Mouse (Mus musculus): Measurements from ENCODE around the gene Ext2. TPM values are rescaled to one million over a fixed set of nuclear protein-coding genes. Genes with fewer than 3 reads are reported as not detected.

Gene Ext2
- polyA plus RNA-seq, 2 experiments, result 80.7 to 115 TPM

DNA sequence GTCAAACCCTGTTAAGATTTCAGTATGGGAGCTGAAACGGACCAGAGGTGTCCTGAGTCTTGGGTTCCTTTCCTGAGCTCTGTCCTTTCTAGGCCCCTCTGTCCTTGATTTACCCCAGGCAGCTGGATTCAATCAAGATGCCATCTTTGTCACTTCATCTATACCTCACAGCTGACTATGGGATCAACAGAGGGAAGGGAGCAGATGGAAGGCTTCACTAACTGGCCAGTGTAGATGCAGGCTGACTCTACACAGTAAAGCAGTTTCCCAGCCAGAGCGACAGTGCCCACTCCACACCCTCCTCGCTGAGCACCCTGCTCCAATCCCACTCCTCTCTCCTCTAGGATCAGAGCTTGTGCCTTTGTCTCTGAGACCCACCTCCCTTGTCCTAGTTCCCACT is 110.9 kb downstream of the Ext2 start:
- Histone ChIP-seq H3K36me3 (ENCODE audit: control insufficient read depth, insufficient read depth, low read length) (peaks cover 4% of the 10 kb centered on the region; the same call in 1 of the 2 replicates), H3K9me3 (ENCODE audit: control insufficient read depth, low read length) (no peaks in the 10 kb centered on the region), H3K27ac (replicated peaks; ENCODE audit: low read depth, low read length) (no peak overlapping the region), H3K4me3 (replicated peaks; ENCODE audit: low read length) (no peak overlapping the region), H3K9ac (ENCODE audit: low read depth, low read length, severe bottlenecking) (no peak overlapping the region), H3K4me2 (replicated peaks; ENCODE audit: low read depth, low read length, severe bottlenecking) (no peak overlapping the region), H3K4me1 (ENCODE audit: control insufficient read depth, insufficient read depth, low read length) (no peaks in the 10 kb centered on the region), H3K27me3 (ENCODE audit: control insufficient read depth, insufficient read depth, low read length) (no peaks in the 10 kb centered on the region)
- no peak for TF ChIP-seq POLR2A (IDR thresholded peaks at IDR 0.05; ENCODE audit: borderline replicate concordance, extremely low read depth, insufficient read depth, insufficient read length)
- WGBS, result 48% methylated on average over 3 of the region's 3 CpGs
- DNase-seq (ENCODE audit: low spot score), result no peak
- no peak for ATAC-seq (ENCODE audit: low FRiP score, low read depth)

GRCm38 (mm10) chr2:93709696-93710095 is 112.7 kb downstream of the Ext2 start:
- no peak for TF ChIP-seq POLR2A (IDR thresholded peaks at IDR 0.05; ENCODE audit: borderline replicate concordance, extremely low read depth, insufficient read depth, insufficient read length)
- H3K27me3 ChIP-seq (ENCODE audit: control insufficient read depth, insufficient read depth, low read length), result no peaks in the 10 kb centered on the region
- H3K36me3 ChIP-seq (ENCODE audit: control insufficient read depth, insufficient read depth, low read length), result peaks cover 5% of the 10 kb centered on the region; the same call in 1 of the 2 replicates
- H3K9me3 ChIP-seq (ENCODE audit: control insufficient read depth, low read length), result no peaks in the 10 kb centered on the region
- no peak for DNase-seq (ENCODE audit: low spot score)
- H3K4me1 ChIP-seq (ENCODE audit: control insufficient read depth, insufficient read depth, low read length), result no peaks in the 10 kb centered on the region
- no peak overlapping the region for H3K4me2 ChIP-seq (replicated peaks; ENCODE audit: low read depth, low read length, severe bottlenecking)
- no peak overlapping the region for H3K9ac ChIP-seq (ENCODE audit: low read depth, low read length, severe bottlenecking)
- H3K27ac ChIP-seq (replicated peaks; ENCODE audit: low read depth, low read length), result no peak overlapping the region
- no peak overlapping the region for H3K4me3 ChIP-seq (replicated peaks; ENCODE audit: low read length)
- ATAC-seq (ENCODE audit: low FRiP score, low read depth), result no peak
- 78% methylated on average over 3 of the region's 3 CpGs for WGBS

GRCm38 (mm10) chr2:93709241-93709640 is 113.1 kb downstream of the Ext2 start:
- Histone ChIP-seq H3K27ac (replicated peaks; ENCODE audit: low read depth, low read length) (no peak overlapping the region), H3K36me3 (ENCODE audit: control insufficient read depth, insufficient read depth, low read length) (peaks cover 10% of the 10 kb centered on the region), H3K4me1 (ENCODE audit: control insufficient read depth, insufficient read depth, low read length) (no peaks in the 10 kb centered on the region), H3K4me2 (replicated peaks; ENCODE audit: low read depth, low read length, severe bottlenecking) (no peak overlapping the region), H3K27me3 (ENCODE audit: control insufficient read depth, insufficient read depth, low read length) (no peaks in the 10 kb centered on the region), H3K4me3 (replicated peaks; ENCODE audit: low read length) (no peak overlapping the region), H3K9me3 (ENCODE audit: control insufficient read depth, low read length) (no peaks in the 10 kb centered on the region), H3K9ac (ENCODE audit: low read depth, low read length, severe bottlenecking) (no peak overlapping the region)
- DNase-seq (ENCODE audit: low spot score) (no peak), ATAC-seq (ENCODE audit: low FRiP score, low read depth) (no peak)
- no peak for TF ChIP-seq POLR2A (IDR thresholded peaks at IDR 0.05; ENCODE audit: borderline replicate concordance, extremely low read depth, insufficient read depth, insufficient read length)
- WGBS, result 97% methylated on average over 6 of the region's 6 CpGs

GRCm38 (mm10) chr2:93706825-93707224 is 115.5 kb downstream of the Ext2 start:
- no peaks in the 10 kb centered on the region for H3K9me3 ChIP-seq (ENCODE audit: control insufficient read depth, low read length)
- no peak overlapping the region for H3K4me3 ChIP-seq (replicated peaks; ENCODE audit: low read length)
- H3K27me3 ChIP-seq (ENCODE audit: control insufficient read depth, insufficient read depth, low read length), result no peaks in the 10 kb centered on the region
- 89% methylated on average over 3 of the region's 3 CpGs for WGBS
- H3K4me1 ChIP-seq (ENCODE audit: control insufficient read depth, insufficient read depth, low read length), result peaks cover 8% of the 10 kb centered on the region; the same call in 1 of the 2 replicates
- peaks cover 22% of the 10 kb centered on the region for H3K36me3 ChIP-seq (ENCODE audit: control insufficient read depth, insufficient read depth, low read length)
- H3K9ac ChIP-seq (ENCODE audit: low read depth, low read length, severe bottlenecking), result no peak overlapping the region
- TF ChIP-seq POLR2A (IDR thresholded peaks at IDR 0.05; ENCODE audit: borderline replicate concordance, extremely low read depth, insufficient read depth, insufficient read length), result no peak
- no peak overlapping the region for H3K4me2 ChIP-seq (replicated peaks; ENCODE audit: low read depth, low read length, severe bottlenecking)
- ATAC-seq (ENCODE audit: low FRiP score, low read depth) (no peak), DNase-seq (ENCODE audit: low spot score) (no peak)
- H3K27ac ChIP-seq (replicated peaks; ENCODE audit: low read depth, low read length), result no peak overlapping the region

DNA sequence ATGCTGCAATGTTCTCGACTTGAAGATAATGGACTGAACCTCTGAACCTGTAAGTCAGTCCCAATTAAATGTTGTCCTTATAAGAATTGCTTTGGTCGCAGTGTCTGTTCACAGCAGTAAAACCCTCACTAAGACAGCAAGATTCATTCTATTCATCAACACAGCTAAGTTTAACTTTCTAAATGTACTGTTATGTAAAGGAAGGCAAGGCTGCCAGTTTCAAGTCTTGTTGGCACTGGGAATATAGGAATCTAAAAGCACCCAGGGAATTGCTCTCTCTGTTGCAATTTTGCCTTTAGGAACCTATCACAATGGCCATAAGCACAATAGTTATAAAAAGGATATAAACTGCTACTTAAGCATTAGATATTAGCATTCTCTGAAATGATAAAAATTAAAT is 116.0 kb downstream of the Ext2 start:
- no peak for ATAC-seq (ENCODE audit: low FRiP score, low read depth)
- TF ChIP-seq POLR2A (IDR thresholded peaks at IDR 0.05; ENCODE audit: borderline replicate concordance, extremely low read depth, insufficient read depth, insufficient read length), result no peak

DNA sequence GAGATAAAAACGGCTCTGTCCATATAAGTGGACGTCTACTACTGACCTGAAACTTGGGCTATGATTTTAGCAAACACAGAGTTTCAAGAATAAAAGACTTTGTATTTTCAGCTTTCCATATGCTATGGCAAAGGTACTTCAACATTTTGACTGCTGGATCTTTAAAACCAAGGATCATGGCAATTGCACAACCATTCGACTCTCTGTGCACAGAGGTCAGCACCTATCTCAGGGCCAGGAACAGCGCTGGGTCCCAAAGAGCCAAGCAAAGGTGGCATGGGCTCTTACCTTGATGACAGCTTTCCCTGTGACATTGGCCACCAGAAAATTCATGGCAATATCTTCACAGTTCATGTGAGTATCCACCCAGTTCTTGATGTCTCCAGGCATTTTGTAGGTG is 118.2 kb downstream of the Ext2 start:
- H3K4me2 ChIP-seq (replicated peaks; ENCODE audit: low read depth, low read length, severe bottlenecking), result no peak overlapping the region
- peaks cover 23% of the 10 kb centered on the region for H3K36me3 ChIP-seq (ENCODE audit: control insufficient read depth, insufficient read depth, low read length)
- DNase-seq (ENCODE audit: low spot score) (no peak), ATAC-seq (ENCODE audit: low FRiP score, low read depth) (no peak)
- no peak overlapping the region for H3K27ac ChIP-seq (replicated peaks; ENCODE audit: low read depth, low read length)
- TF ChIP-seq POLR2A (IDR thresholded peaks at IDR 0.05; ENCODE audit: borderline replicate concordance, extremely low read depth, insufficient read depth, insufficient read length), result no peak
- H3K9ac ChIP-seq (ENCODE audit: low read depth, low read length, severe bottlenecking), result no peak overlapping the region
- H3K27me3 ChIP-seq (ENCODE audit: control insufficient read depth, insufficient read depth, low read length), result no peaks in the 10 kb centered on the region
- 84% methylated on average over 4 of the region's 4 CpGs for WGBS
- H3K9me3 ChIP-seq (ENCODE audit: control insufficient read depth, low read length), result no peaks in the 10 kb centered on the region
- no peak overlapping the region for H3K4me3 ChIP-seq (replicated peaks; ENCODE audit: low read length)
- peaks cover 8% of the 10 kb centered on the region; the same call in 1 of the 2 replicates for H3K4me1 ChIP-seq (ENCODE audit: control insufficient read depth, insufficient read depth, low read length)

More for the DNA sequence above, 116.0 kb downstream of the Ext2 start:
- 89% methylated on average over 2 of the region's 2 CpGs for WGBS
- Histone ChIP-seq H3K27ac (replicated peaks; ENCODE audit: low read depth, low read length) (no peak overlapping the region), H3K9me3 (ENCODE audit: control insufficient read depth, low read length) (no peaks in the 10 kb centered on the region), H3K27me3 (ENCODE audit: control insufficient read depth, insufficient read depth, low read length) (no peaks in the 10 kb centered on the region), H3K4me2 (replicated peaks; ENCODE audit: low read depth, low read length, severe bottlenecking) (no peak overlapping the region), H3K4me3 (replicated peaks; ENCODE audit: low read length) (no peak overlapping the region), H3K36me3 (ENCODE audit: control insufficient read depth, insufficient read depth, low read length) (peaks cover 22% of the 10 kb centered on the region), H3K9ac (ENCODE audit: low read depth, low read length, severe bottlenecking) (no peak overlapping the region), H3K4me1 (ENCODE audit: control insufficient read depth, insufficient read depth, low read length) (peaks cover 8% of the 10 kb centered on the region; the same call in 1 of the 2 replicates)
- DNase-seq (ENCODE audit: low spot score), result no peak

All from limb, embryonic 14.5 days (tissue).